Mouse (Mus musculus) heart, embryonic 14.5 days (tissue): ENCODE measurements at regions not wholly inside any gene's neighbourhood (a gene's known extent, or its start where the extent isn't known, plus 50 kb on each side); places are given as distances from the start of the nearest gene placed in this dataset.

Experiments
- ATAC-seq: fragments of 200-750 bp; cut with Nextera tagmentation; 2 replicates; pipeline ENCODE4 v1.8.0; 2017; ENCODE audit warnings: low read depth, moderate TSS enrichment; ENCODE audit not compliant: insufficient number of reproducible peaks, insufficient read depth, low FRiP score
- H3K27ac ChIP-seq, 2 experiments: fragments of 200-500 bp in 1 of 2; fragments of 300-500 bp in 1 of 2; sonication (generic) in 1 of 2; replicated peaks in 1 of 2; 2 replicates each; pipeline ENCODE4 v1.5.1; 2012 to 2014; ENCODE audit warnings: low read depth in 2 of 2, low read length in 2 of 2, control low read depth in 1 of 2, mild to moderate bottlenecking in 1 of 2, mixed read lengths in 1 of 2; ENCODE audit not compliant: control insufficient read depth in 1 of 2, insufficient read depth in 1 of 2
- H3K27me3 ChIP-seq: fragments of 300-500 bp; sonication (generic); 2 replicates; pipeline ENCODE4 v1.6.1; 2014; ENCODE audit warnings: mild to moderate bottlenecking, low read length, control low read depth; ENCODE audit not compliant: control insufficient read depth, insufficient read depth
- H3K36me3 ChIP-seq: fragments of 300-500 bp; sonication (generic); 2 replicates; pipeline ENCODE4 v1.6.1; 2014; ENCODE audit warnings: mild to moderate bottlenecking, control low read depth, low read length, mixed read lengths; ENCODE audit not compliant: control insufficient read depth, insufficient read depth
- H3K4me1 ChIP-seq, 2 experiments: fragments of 200-500 bp in 1 of 2; fragments of 300-500 bp in 1 of 2; sonication (generic) in 1 of 2; 2 replicates each; pipeline ENCODE4 v1.6.1; 2012 to 2014; ENCODE audit warnings: low read length in 2 of 2, control low read depth in 1 of 2, mixed read lengths in 1 of 2; ENCODE audit not compliant: control insufficient read depth in 2 of 2, insufficient read depth in 2 of 2
- H3K4me2 ChIP-seq: fragments of 300-500 bp; sonication (generic); 2 replicates; pipeline ENCODE4 v1.6.1; 2014; ENCODE audit warnings: mild to moderate bottlenecking, low read length
- H3K4me3 ChIP-seq, 2 experiments: fragments of 200-500 bp in 1 of 2; fragments of 300-500 bp in 1 of 2; sonication (generic) in 1 of 2; 2 replicates each; pipeline ENCODE4 v1.5.1; 2012 to 2014; ENCODE audit warnings: low read length in 2 of 2, mild to moderate bottlenecking in 2 of 2, control low read depth in 1 of 2, low read depth in 1 of 2, moderate library complexity in 1 of 2; ENCODE audit not compliant: control insufficient read depth in 1 of 2, insufficient read depth in 1 of 2
- H3K9ac ChIP-seq: fragments of 300-500 bp; sonication (generic); 2 replicates; pipeline ENCODE4 v1.6.1; 2014; ENCODE audit warnings: mild to moderate bottlenecking, low read length
- H3K9me3 ChIP-seq: fragments of 300-500 bp; sonication (generic); 2 replicates; pipeline ENCODE4 v1.6.1; 2016; ENCODE audit warnings: low read length, control low read depth; ENCODE audit not compliant: control insufficient read depth
- WGBS: fragments of 180-500 bp; shearing (Covaris S2); extraction: QIAGEN DNeasy Blood & Tissue Kit; methylation state at CpG from one replicate; pipeline ENCODE4 v1.1.7; 2014; 5-methylcytosine and 5-hydroxymethylcytosine counted together

- 55% methylated on average over 8 of the region's 8 CpGs for WGBS
- peaks cover 12 to 38% of the 10 kb centered on the region in 2 experiments for H3K4me1 ChIP-seq
- ATAC-seq, result no peak
Observed at GRCm38 (mm10) chr2:128387851-128388471, 203.0 kb upstream of the Spdye4c start.

DNA sequence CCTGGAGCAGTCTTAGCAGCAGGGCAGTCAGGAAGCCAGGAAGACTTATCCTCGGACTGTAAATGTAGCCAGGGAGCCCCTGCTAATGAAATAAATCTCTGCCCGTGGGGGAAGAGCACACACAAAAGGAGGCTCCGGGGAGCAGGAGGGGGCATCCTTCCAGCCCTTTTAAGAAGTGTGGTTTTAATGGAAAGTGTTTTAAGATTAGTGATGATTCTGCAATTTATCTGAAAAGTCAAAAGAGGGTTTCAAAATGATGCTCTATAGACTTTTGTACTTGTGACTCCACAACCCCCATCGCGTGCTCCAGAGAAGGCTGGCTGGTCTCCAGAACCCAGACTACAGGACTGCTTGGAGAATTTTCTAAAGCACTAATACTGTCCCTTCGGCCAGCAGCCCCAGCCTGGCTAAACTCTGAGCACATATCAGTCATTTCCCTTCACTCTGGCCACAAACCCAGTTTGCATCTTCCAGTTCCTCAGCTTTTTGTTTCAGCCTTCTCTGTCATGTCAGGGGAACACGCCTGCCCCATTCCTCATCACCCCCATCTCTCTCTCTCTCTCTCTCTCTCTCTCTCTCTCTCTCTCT is 202.0 kb upstream of the Spdye4c start:
- H3K27me3 ChIP-seq, result no peaks in the 10 kb centered on the region
- no peak overlapping the region for H3K27ac ChIP-seq
- no peak overlapping the region for H3K9ac ChIP-seq
- no peak overlapping the region for H3K4me2 ChIP-seq
- WGBS, result 33% methylated on average over 7 of the region's 7 CpGs
- no peak overlapping the region for H3K4me3 ChIP-seq
- no peak for ATAC-seq
- no peaks in the 10 kb centered on the region for H3K36me3 ChIP-seq
- H3K9me3 ChIP-seq, result no peaks in the 10 kb centered on the region
- H3K4me1 ChIP-seq, result peaks cover 19 to 48% of the 10 kb centered on the region in 2 experiments

More at GRCm38 (mm10) chr2:128387851-128388471, 203.0 kb upstream of the Spdye4c start:
- Histone ChIP-seq H3K9ac (no peak overlapping the region), H3K4me3 (no peak overlapping the region), H3K36me3 (no peaks in the 10 kb centered on the region), H3K9me3 (no peaks in the 10 kb centered on the region), H3K27me3 (no peaks in the 10 kb centered on the region), H3K27ac (no peak overlapping the region), H3K4me2 (no peak overlapping the region)

GRCm38 (mm10) chr2:128392344-128392743 is 198.7 kb upstream of the Spdye4c start:
- H3K27me3 ChIP-seq, result no peaks in the 10 kb centered on the region
- no peak for ATAC-seq
- H3K4me3 ChIP-seq, result no peak overlapping the region
- no peak overlapping the region for H3K27ac ChIP-seq
- H3K36me3 ChIP-seq, result no peaks in the 10 kb centered on the region
- 24% methylated on average over 9 of the region's 9 CpGs for WGBS
- H3K9me3 ChIP-seq, result no peaks in the 10 kb centered on the region
- 0 out of 2 replicates have a peak overlapping the region, but pooled peaks have one; percentile 21 for H3K9ac ChIP-seq
- peak overlapping the region; percentile 42 for H3K4me2 ChIP-seq
- H3K4me1 ChIP-seq, result peaks cover 28 to 59% of the 10 kb centered on the region in 2 experiments

- H3K4me3 ChIP-seq, result no peak overlapping the region
- 0 out of 4 replicates have a peak overlapping the region, but pooled peaks of 1 of the 2 experiments have one; percentile 41 for H3K27ac ChIP-seq
- H3K27me3 ChIP-seq, result no peaks in the 10 kb centered on the region
- no peaks in the 10 kb centered on the region for H3K36me3 ChIP-seq
- peaks cover 26 to 48% of the 10 kb centered on the region in 2 experiments for H3K4me1 ChIP-seq
- 43% methylated on average over 8 of the region's 8 CpGs for WGBS
- peak overlapping the region; percentile 32 for H3K4me2 ChIP-seq
- H3K9ac ChIP-seq, result peak overlapping the region; percentile 52; the same call in 1 of the 2 replicates
- ATAC-seq, result no peak
- H3K9me3 ChIP-seq, result no peaks in the 10 kb centered on the region
Observed at GRCm38 (mm10) chr2:128393401-128393800, 197.6 kb upstream of the Spdye4c start.

DNA sequence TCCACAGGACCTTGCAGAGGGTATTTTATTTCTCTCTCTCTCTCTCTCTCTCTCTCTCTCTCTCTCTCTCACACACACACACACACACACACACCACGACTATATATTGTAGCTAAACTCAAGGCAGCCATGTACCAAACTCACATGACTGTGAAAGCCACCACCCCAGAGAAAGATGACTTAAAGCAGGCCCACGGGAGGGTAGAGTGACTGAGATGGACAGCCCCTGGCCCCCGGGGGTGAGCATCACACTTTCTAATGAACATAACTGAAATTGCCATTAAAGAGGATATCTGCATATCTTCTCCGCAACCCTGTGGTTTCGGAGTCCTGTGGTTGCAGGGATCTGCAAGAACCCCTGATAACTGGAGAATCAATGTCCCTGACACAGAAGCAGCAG is 197.1 kb upstream of the Spdye4c start:
- Histone ChIP-seq H3K4me3 (no peak overlapping the region), H3K9me3 (no peaks in the 10 kb centered on the region), H3K4me1 (peaks cover 24 to 43% of the 10 kb centered on the region in 2 experiments), H3K27ac (0 out of 4 replicates have a peak overlapping the region, but pooled peaks of 1 of the 2 experiments have one; percentile 41), H3K27me3 (no peaks in the 10 kb centered on the region), H3K36me3 (no peaks in the 10 kb centered on the region), H3K4me2 (peak overlapping the region; percentile 32; the same call in 1 of the 2 replicates), H3K9ac (no peak overlapping the region; the same call in 1 of the 2 replicates)
- WGBS, result 67% methylated on average over 5 of the region's 5 CpGs
- ATAC-seq, result no peak

DNA sequence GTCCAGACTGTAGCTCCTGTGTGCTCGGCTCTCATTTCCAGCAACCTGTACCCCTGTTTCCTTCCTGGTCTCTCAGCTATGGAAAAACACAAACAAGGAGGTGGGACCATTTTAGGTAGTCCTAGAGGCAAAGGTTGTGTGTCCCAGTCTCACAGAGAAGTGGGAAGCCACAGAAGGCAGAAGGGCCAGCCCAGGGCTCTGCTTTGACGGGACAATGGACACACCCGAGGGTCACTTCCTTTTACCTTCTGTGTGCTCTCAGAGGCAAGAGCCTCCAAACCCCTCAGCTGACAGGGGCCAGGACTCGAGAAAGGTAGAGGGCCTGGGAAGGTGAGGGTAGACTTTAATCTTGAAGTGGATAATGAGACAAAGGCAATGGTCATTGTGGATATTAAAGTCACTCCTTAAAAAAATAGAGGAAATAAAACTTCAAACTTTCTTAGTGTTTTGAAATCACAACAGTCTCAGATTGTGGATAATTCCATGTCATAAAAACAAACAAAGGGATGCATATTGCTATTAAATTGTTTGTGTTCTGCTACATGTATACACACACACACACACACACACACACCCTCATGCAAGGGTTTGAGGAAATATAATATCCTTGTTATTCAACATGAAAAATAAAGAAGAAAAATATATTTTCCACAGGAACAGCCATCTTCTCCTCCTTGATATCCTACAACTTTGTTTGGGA is 195.6 kb upstream of the Spdye4c start:
- no peaks in the 10 kb centered on the region for H3K36me3 ChIP-seq
- no peak overlapping the region for H3K9ac ChIP-seq
- no peaks in the 10 kb centered on the region for H3K27me3 ChIP-seq
- no peak overlapping the region for H3K27ac ChIP-seq
- no peak overlapping the region for H3K4me3 ChIP-seq
- ATAC-seq, result no peak
- no peaks in the 10 kb centered on the region for H3K9me3 ChIP-seq
- H3K4me2 ChIP-seq, result no peak overlapping the region
- WGBS, result 46% methylated on average over 4 of the region's 4 CpGs
- peaks cover 24 to 39% of the 10 kb centered on the region in 2 experiments for H3K4me1 ChIP-seq

GRCm38 (mm10) chr2:128396008-128396346 is 195.0 kb upstream of the Spdye4c start:
- Histone ChIP-seq H3K4me3 (no peak overlapping the region), H3K36me3 (no peaks in the 10 kb centered on the region), H3K9ac (no peak overlapping the region), H3K27ac (no peak overlapping the region), H3K9me3 (no peaks in the 10 kb centered on the region), H3K4me2 (no peak overlapping the region), H3K4me1 (peaks cover 24 to 39% of the 10 kb centered on the region in 2 experiments), H3K27me3 (no peaks in the 10 kb centered on the region)
- ATAC-seq, result peak; percentile 64
- WGBS, result 4% methylated on average over 9 of the region's 9 CpGs
